Mouse (Mus musculus) CH12.LX (cell line): Measurements from ENCODE around the gene Rsph9. TPM values are rescaled to one million over a fixed set of nuclear protein-coding genes. Genes with fewer than 3 reads are reported as not detected.

Experiments used
- DNase-seq: peaks from one replicate; pipeline ENCODE4 v3.0.0-alpha.2; 2013; ENCODE audit errors: extremely low read depth
- H3K27ac ChIP-seq: 2 replicates; pipeline ENCODE4 v1.5.1; 2012; ENCODE audit warnings: low read depth, mild to moderate bottlenecking, control low read depth, moderate library complexity; ENCODE audit not compliant: insufficient read depth
- H3K27me3 ChIP-seq: replicated peaks from 2 replicates; pipeline ENCODE3; 2012; ENCODE audit warnings: inconsistent platforms
- H3K36me3 ChIP-seq, 2 experiments: replicated peaks in 1 of 2; 2 replicates each; pipeline versions ENCODE3 to v1.6.1; 2012; ENCODE audit warnings: inconsistent platforms in 1 of 2, low read length in 1 of 2, mild to moderate bottlenecking in 1 of 2, mixed read lengths in 1 of 2, moderate library complexity in 1 of 2; ENCODE audit not compliant: control insufficient read depth in 1 of 2, insufficient read depth in 1 of 2
- H3K4me1 ChIP-seq, 2 experiments: 2 replicates each; pipeline ENCODE4 v1.6.1; 2012; ENCODE audit warnings: inconsistent platforms in 1 of 2, moderate library complexity in 1 of 2; ENCODE audit not compliant: insufficient read depth in 2 of 2, control insufficient read depth in 1 of 2
- H3K4me2 ChIP-seq: 2 replicates; pipeline ENCODE4 v1.6.1; 2012; ENCODE audit warnings: low read depth, mild to moderate bottlenecking, control low read depth; ENCODE audit not compliant: poor library complexity, insufficient read depth, severe bottlenecking
- H3K4me3 ChIP-seq, 3 experiments: fragments of 150-350 bp in 1 of 3; sonication (generic) in 1 of 3; replicated peaks in 1 of 3; 2 replicates each; pipeline versions ENCODE3 to v1.5.1; 2011 to 2012; ENCODE audit warnings: low read depth in 2 of 3, low read length in 2 of 3, mild to moderate bottlenecking in 2 of 3, moderate library complexity in 2 of 3, control low read depth in 1 of 3, improper control_type of control experiment in 1 of 3, inconsistent platforms in 1 of 3, mixed read lengths in 1 of 3; ENCODE audit not compliant: poor library complexity in 1 of 3
- H3K79me2 ChIP-seq: replicated peaks from 2 replicates; pipeline ENCODE4 v1.6.1; 2012; ENCODE audit warnings: mild to moderate bottlenecking, moderate library complexity; ENCODE audit not compliant: control insufficient read depth, poor library complexity, insufficient read depth, severe bottlenecking; ENCODE audit errors: extremely low read depth
- H3K9ac ChIP-seq: 2 replicates; pipeline ENCODE4 v1.6.1; 2012; ENCODE audit warnings: low read depth, mild to moderate bottlenecking, control low read depth, moderate library complexity; ENCODE audit not compliant: insufficient read depth
- H3K9me3 ChIP-seq: replicated peaks from 2 replicates; pipeline ENCODE3; 2012; ENCODE audit warnings: low read length, inconsistent platforms, mixed read lengths
- CHD1 ChIP-seq: IDR thresholded peaks from 2 replicates; pipeline ENCODE4 v1.6.1; 2012; ENCODE audit warnings: low read depth, low read length, improper control_type of control experiment, inconsistent platforms
- CHD2 ChIP-seq: IDR thresholded peaks from 2 replicates; pipeline ENCODE4 v1.6.1; 2011; ENCODE audit warnings: low read length, improper control_type of control experiment
- ELF1 ChIP-seq: IDR thresholded peaks from 2 replicates; pipeline ENCODE4 v1.6.1; 2014; ENCODE audit warnings: low read depth, mild to moderate bottlenecking, inconsistent platforms, low read length, improper control_type of control experiment
- EP300 ChIP-seq: IDR thresholded peaks from 2 replicates; pipeline ENCODE4 v1.6.1; 2011; ENCODE audit warnings: low read length, improper control_type of control experiment
- GABPA ChIP-seq: IDR thresholded peaks from 2 replicates; pipeline ENCODE4 v1.6.1; 2012; ENCODE audit warnings: low read depth, low read length, improper control_type of control experiment, inconsistent platforms; ENCODE audit not compliant: insufficient replicate concordance
- JUN ChIP-seq: IDR thresholded peaks from 2 replicates; pipeline ENCODE4 v1.6.1; 2011; ENCODE audit warnings: low read depth, mild to moderate bottlenecking, low read length, improper control_type of control experiment, moderate library complexity; ENCODE audit not compliant: insufficient read depth
- JUND ChIP-seq: conservative IDR thresholded peaks from 2 replicates; pipeline ENCODE4 v1.6.1; 2011; ENCODE audit warnings: low read depth, low read length, improper control_type of control experiment
- KAT2A ChIP-seq: IDR thresholded peaks from 2 replicates; pipeline ENCODE4 v1.6.1; 2012; ENCODE audit warnings: low read length, improper control_type of control experiment, inconsistent platforms; ENCODE audit not compliant: insufficient replicate concordance
- MEF2A ChIP-seq: IDR thresholded peaks from 2 replicates; pipeline ENCODE4 v1.6.1; 2014; ENCODE audit warnings: low read depth, mild to moderate bottlenecking, inconsistent platforms, low read length, improper control_type of control experiment, borderline replicate concordance
- MXI1 ChIP-seq: IDR thresholded peaks from 2 replicates; pipeline ENCODE4 v1.6.1; 2011; ENCODE audit warnings: mild to moderate bottlenecking, low read depth, low read length, improper control_type of control experiment
- MYC ChIP-seq: IDR thresholded peaks from 2 replicates; pipeline ENCODE4 v1.6.1; 2011; ENCODE audit warnings: low read depth, mild to moderate bottlenecking, improper control_type of control experiment, low read length
- NELFE ChIP-seq: IDR thresholded peaks from 2 replicates; pipeline ENCODE4 v1.6.1; 2011; ENCODE audit warnings: low read depth, low read length, improper control_type of control experiment
- NRF1 ChIP-seq: IDR thresholded peaks from 2 replicates; pipeline ENCODE4 v1.6.1; 2014; ENCODE audit warnings: low read depth, mild to moderate bottlenecking, inconsistent platforms, low read length, improper control_type of control experiment, moderate library complexity
- POLR2A ChIP-seq: IDR thresholded peaks from 2 replicates; pipeline ENCODE4 v1.6.1; 2011; ENCODE audit warnings: low read depth, mild to moderate bottlenecking, improper control_type of control experiment, low read length
- POLR2AphosphoS2 ChIP-seq: IDR thresholded peaks from 2 replicates; pipeline ENCODE4 v1.6.1; 2011; ENCODE audit warnings: low read depth, low read length, improper control_type of control experiment
- RAD21 ChIP-seq: IDR thresholded peaks from 2 replicates; pipeline ENCODE4 v1.6.1; 2011; ENCODE audit warnings: low read depth, mild to moderate bottlenecking, low read length, improper control_type of control experiment, moderate library complexity
- RCOR1 ChIP-seq: conservative IDR thresholded peaks from 2 replicates; pipeline ENCODE4 v1.6.1; 2012; ENCODE audit warnings: low read depth, mild to moderate bottlenecking, inconsistent platforms, low read length, improper control_type of control experiment
- SIN3A ChIP-seq: IDR thresholded peaks from 2 replicates; pipeline ENCODE4 v1.6.1; 2012; ENCODE audit warnings: low read length, improper control_type of control experiment, inconsistent platforms
- SMC3 ChIP-seq: IDR thresholded peaks from 2 replicates; pipeline ENCODE4 v1.6.1; 2011; ENCODE audit warnings: low read depth, low read length, improper control_type of control experiment
- TBP ChIP-seq: conservative IDR thresholded peaks from 2 replicates; pipeline ENCODE4 v1.6.1; 2011; ENCODE audit warnings: low read depth, low read length, improper control_type of control experiment
- UBTF ChIP-seq: IDR thresholded peaks from 2 replicates; pipeline ENCODE4 v1.6.1; 2012; ENCODE audit warnings: low read depth, mild to moderate bottlenecking, inconsistent platforms, low read length, improper control_type of control experiment, moderate library complexity
- USF2 ChIP-seq: conservative IDR thresholded peaks from 2 replicates; pipeline ENCODE4 v1.6.1; 2011; ENCODE audit warnings: low read depth, low read length, improper control_type of control experiment
- ZC3H11A ChIP-seq: IDR thresholded peaks from 2 replicates; pipeline ENCODE4 v1.6.1; 2012; ENCODE audit warnings: low read depth, mild to moderate bottlenecking, inconsistent platforms, low read length, improper control_type of control experiment
- ZMIZ1 ChIP-seq: IDR thresholded peaks from 2 replicates; pipeline ENCODE4 v1.6.1; 2012; ENCODE audit warnings: low read depth, mild to moderate bottlenecking, inconsistent platforms, low read length, improper control_type of control experiment
- ZNF384 ChIP-seq: IDR thresholded peaks from 2 replicates; pipeline ENCODE4 v1.6.1; 2012; ENCODE audit warnings: low read depth, low read length, improper control_type of control experiment, inconsistent platforms
- dilution Hi-C: fragments of 300-500 bp; cut with MboI; formaldehyde crosslinking; loops from 2 replicates; pipeline ENCODE4 v1.14.3; 2020; ENCODE audit warnings: low sequenced_read_pairs; ENCODE audit not compliant: extremely low pct_unique_long_range_greater_than_20kb, extremely low pct_ligation_motif_present
- in situ Hi-C: fragments of 300-500 bp; cut with MboI; formaldehyde crosslinking; loops from 3 replicates; pipeline ENCODE4 v1.14.3; 2019; ENCODE audit warnings: low sequenced_read_pairs, low pct_ligation_motif_present, low pct_unique_long_range_greater_than_20kb, mixed read lengths
- polyA plus RNA-seq: library from polyadenylated mRNA; unstranded; fragments of >175 nt; gene quantifications from 2 replicates; pipeline ENCODE4 v1.2.1, GENCODE M21; 2012; ENCODE audit warnings: low read depth; ENCODE audit not compliant: insufficient read length
- total RNA-seq, 2 experiments: library from RNA; depleted of rRNA; stranded (reverse); fragments of 300-350 nt in 1 of 2; fragments of >200 nt in 1 of 2; gene quantifications; 2 replicates each; pipeline ENCODE4 v1.2.3; 2012 to 2014

Rsph9 gene
- total and polyA plus RNA-seq, 3 experiments = 0.61 to 1.1 TPM; not detected in 1

DNA sequence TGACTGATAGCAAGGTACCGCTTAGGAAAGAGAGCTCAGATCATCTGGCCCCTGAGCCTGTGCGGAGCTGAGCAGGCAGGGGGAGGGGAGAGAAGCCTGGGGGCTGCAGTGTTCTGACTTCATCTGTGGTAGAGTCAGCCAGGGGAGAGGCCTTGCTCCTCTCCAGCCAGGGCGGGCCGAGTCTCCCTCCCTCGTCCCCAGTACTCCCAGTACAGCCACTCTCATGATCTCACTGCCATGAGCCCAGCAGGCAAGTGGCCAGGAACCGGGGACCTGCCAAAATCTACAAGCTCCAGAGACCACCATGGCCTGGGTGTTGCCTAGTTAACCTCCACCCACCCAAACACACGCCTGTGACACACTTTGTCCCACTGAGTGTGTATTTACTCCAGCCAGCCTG, 62.4 kb downstream of the Rsph9 start:
- no peak overlapping the region for H3K27ac ChIP-seq
- H3K36me3 ChIP-seq = no peaks in the 10 kb centered on the region
- DNase-seq = no peak
- dilution Hi-C loops = no loop called here
- H3K4me1 ChIP-seq = peaks cover 6 to 10% of the 10 kb centered on the region in 2 experiments
- no peak overlapping the region for H3K9ac ChIP-seq
- H3K4me3 ChIP-seq = no peak overlapping the region
- H3K4me2 ChIP-seq = no peak overlapping the region
- peaks cover 69% of the 10 kb centered on the region for H3K27me3 ChIP-seq
- H3K79me2 ChIP-seq = no peaks in the 10 kb centered on the region
- peaks cover 9% of the 10 kb centered on the region for H3K9me3 ChIP-seq
- in situ Hi-C loops = no loop called here
- TF ChIP-seq CHD1 (no peak), ELF1 (no peak), SIN3A (no peak), POLR2A (no peak), ZC3H11A (no peak), MXI1 (no peak), MEF2A (no peak), RAD21 (no peak), CHD2 (no peak), POLR2AphosphoS2 (no peak), JUND (no peak), NRF1 (no peak), ZMIZ1 (no peak)

DNA sequence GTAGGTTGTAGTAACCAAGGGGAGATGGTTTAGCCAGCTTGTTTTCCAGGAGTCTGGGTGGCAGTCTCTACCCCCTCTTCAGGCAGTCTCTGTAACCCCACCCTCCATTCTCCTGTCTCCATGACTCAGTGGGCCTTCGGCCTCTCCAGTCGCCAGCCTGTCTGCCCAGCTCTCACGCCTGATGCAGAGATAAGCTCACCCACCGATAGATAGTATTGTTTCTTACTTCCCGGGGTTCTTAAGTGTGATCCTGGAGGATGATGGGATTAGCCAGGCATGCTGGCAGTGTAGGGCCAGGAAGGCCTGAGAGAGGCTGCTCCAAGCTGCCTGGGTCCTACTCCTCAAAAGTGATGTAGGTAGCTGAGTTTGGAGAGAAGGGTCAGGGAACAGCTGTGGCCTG, 63.0 kb downstream of the Rsph9 start:
- no peak overlapping the region for H3K4me3 ChIP-seq
- dilution Hi-C loops = no loop called here
- no peak for DNase-seq

More for the DNA sequence above, 63.0 kb downstream of the Rsph9 start:
- H3K27ac ChIP-seq = no peak overlapping the region
- no peak overlapping the region for H3K4me2 ChIP-seq
- H3K79me2 ChIP-seq = no peaks in the 10 kb centered on the region
- H3K9ac ChIP-seq = no peak overlapping the region
- H3K4me1 ChIP-seq = peaks cover 0 to 4% of the 10 kb centered on the region in 2 experiments; a peak in 3 of 4 replicates
- TF ChIP-seq RAD21 = no peak
- no peak for TF ChIP-seq SMC3
- TF ChIP-seq RCOR1 = no peak
- TF ChIP-seq POLR2AphosphoS2 = no peak
- TF ChIP-seq ZC3H11A = no peak
- no peak for TF ChIP-seq GABPA
- TF ChIP-seq USF2 = no peak
- no peak for TF ChIP-seq EP300
- no peak for TF ChIP-seq NELFE
- TF ChIP-seq TBP = no peak
- TF ChIP-seq MYC = no peak
- TF ChIP-seq CHD2 = no peak
- TF ChIP-seq JUN = no peak
- TF ChIP-seq ELF1 = no peak
- no peak for TF ChIP-seq POLR2A
- no peak for TF ChIP-seq KAT2A
- no peak for TF ChIP-seq CHD1
- TF ChIP-seq ZNF384 = no peak
- no peak for TF ChIP-seq UBTF
- H3K27me3 ChIP-seq = peaks cover 65% of the 10 kb centered on the region
- in situ Hi-C loops = no loop called here
- H3K36me3 ChIP-seq = no peaks in the 10 kb centered on the region
- H3K9me3 ChIP-seq = peaks cover 9% of the 10 kb centered on the region
